Mouse (Mus musculus) yolk sac, embryonic 10.5 days (tissue): ENCODE data around the gene Masp2.

Source experiments
- DNase-seq: peaks from one replicate; pipeline ENCODE4 v3.0.0-alpha.2; 2017; ENCODE audit warnings: low spot score

Masp2 gene

GRCm38 (mm10) chr4:148600316-148600715 is 2.0 kb upstream of the Masp2 start:
- no peak for DNase-seq

- no peak for DNase-seq
Measured at GRCm38 (mm10) chr4:148601871-148602270, 483 bp upstream of the Masp2 start.

GRCm38 (mm10) chr4:148603376-148604139 is 1.2 kb downstream of the Masp2 start:
- DNase-seq, result no peak

GRCm38 (mm10) chr4:148604141-148604540 is 1.8 kb downstream of the Masp2 start:
- no peak for DNase-seq

GRCm38 (mm10) chr4:148604541-148605165 is 2.3 kb downstream of the Masp2 start:
- DNase-seq, result peak; percentile 50

GRCm38 (mm10) chr4:148607758-148608157 is 5.4 kb downstream of the Masp2 start:
- no peak for DNase-seq

DNA sequence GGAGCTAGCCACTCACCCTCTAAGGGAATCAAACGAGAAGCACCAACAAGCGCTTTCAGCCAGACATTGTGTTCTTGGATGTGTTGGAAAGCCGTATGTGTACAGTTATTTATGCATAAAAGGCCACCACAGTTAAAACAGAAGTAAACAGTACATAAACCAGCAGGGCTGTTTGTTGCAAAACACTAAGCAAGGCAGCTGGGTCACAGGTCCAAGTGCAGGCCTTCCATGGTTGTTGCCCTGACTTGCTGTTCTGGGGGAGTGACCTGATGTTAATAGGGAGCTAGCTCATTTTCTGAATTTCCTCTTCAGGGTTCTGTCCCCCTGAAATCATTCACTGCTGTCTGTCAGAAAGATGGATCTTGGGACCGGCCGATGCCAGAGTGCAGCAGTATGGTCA is 7.5 kb downstream of the Masp2 start:
- DNase-seq, result no peak

- no peak for DNase-seq
Measured at GRCm38 (mm10) chr4:148610631-148611364, 8.4 kb downstream of the Masp2 start.

DNA sequence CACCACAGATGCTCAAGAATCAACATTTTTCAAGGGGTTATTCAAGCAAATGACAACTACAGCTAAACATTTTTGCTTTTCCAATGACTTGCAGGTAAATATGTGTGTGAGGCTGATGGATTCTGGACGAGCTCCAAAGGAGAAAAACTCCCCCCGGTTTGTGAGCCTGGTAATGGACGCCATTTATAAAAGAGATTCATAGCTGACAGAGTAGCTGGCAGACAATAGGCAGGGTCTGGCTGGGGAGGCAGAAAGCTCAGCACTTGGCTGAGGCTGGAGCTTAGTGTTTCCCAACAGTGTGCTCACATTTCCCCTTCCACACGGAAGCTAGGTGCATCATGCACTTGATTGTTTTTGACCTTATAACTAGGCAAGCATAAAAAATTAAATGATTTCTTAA is 10.2 kb downstream of the Masp2 start:
- DNase-seq, result no peak

DNA sequence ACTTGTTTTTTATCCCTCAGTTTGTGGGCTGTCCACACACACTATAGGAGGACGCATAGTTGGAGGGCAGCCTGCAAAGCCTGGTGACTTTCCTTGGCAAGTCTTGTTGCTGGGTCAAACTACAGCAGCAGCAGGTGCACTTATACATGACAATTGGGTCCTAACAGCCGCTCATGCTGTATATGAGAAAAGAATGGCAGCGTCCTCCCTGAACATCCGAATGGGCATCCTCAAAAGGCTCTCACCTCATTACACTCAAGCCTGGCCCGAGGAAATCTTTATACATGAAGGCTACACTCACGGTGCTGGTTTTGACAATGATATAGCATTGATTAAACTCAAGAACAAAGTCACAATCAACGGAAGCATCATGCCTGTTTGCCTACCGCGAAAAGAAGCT is 11.4 kb downstream of the Masp2 start:
- no peak for DNase-seq

DNA sequence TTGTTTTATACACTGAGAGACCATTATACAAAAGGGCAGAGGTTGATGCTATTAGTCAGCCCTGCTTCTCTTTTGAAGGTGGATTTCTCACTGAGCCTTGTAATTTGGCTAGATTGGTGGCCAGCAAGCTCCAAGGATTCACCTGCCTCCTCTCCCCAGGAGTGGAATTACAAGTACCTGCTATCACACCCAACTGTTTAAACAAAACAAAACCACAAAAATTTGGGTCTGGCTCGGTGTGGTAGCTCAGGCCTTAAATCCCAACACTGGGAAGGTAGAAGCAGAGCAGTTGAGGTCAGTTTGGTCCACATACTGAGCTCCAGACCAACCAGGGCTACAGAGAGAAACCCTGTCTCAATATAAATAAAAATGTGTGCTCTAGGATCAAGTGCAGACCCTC is 17.5 kb downstream of the Masp2 start:
- DNase-seq, result no peak

DNA sequence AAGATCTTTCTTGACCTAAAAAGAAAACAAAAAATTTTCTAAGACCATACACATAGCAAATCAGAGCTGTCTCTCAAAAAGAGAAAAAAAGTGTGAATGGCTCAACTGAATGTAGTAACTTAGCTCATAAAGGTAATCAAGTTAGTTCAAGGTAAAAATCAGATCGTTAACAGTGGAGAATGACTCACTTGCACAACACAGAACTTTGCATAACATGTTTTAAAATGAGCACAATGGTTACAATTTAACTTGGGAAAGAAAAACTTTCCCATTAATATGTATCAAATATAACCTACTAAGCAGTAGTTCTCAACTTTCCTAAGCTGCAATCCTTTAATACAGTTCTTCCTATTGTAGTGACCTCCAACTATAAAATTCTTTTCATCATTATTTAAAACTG is 18.4 kb downstream of the Masp2 start:
- no peak for DNase-seq

DNA sequence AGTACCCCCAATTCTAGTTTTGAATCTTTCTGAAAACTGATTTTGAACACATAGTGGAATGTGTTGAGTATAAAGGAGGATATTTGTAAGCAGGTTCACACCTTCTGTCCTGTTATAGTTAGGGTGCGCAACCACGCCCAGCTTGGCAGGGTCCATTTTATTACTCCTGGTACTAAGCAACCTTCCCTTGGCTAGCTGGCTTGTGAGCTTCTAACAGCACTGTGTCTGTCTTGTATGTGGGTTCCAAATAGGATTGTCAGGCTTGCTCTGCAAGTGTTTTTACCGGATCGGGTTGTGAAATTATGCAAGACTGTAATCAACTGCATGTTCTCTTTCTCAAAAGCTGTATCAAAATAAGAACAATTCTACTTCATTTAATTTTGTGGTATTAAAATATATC is 20.1 kb downstream of the Masp2 start:
- DNase-seq, result no peak

- no peak for DNase-seq
Measured at GRCm38 (mm10) chr4:148623609-148624008, 21.3 kb downstream of the Masp2 start.

GRCm38 (mm10) chr4:148625010-148625409 is 22.7 kb downstream of the Masp2 start:
- no peak for DNase-seq

DNA sequence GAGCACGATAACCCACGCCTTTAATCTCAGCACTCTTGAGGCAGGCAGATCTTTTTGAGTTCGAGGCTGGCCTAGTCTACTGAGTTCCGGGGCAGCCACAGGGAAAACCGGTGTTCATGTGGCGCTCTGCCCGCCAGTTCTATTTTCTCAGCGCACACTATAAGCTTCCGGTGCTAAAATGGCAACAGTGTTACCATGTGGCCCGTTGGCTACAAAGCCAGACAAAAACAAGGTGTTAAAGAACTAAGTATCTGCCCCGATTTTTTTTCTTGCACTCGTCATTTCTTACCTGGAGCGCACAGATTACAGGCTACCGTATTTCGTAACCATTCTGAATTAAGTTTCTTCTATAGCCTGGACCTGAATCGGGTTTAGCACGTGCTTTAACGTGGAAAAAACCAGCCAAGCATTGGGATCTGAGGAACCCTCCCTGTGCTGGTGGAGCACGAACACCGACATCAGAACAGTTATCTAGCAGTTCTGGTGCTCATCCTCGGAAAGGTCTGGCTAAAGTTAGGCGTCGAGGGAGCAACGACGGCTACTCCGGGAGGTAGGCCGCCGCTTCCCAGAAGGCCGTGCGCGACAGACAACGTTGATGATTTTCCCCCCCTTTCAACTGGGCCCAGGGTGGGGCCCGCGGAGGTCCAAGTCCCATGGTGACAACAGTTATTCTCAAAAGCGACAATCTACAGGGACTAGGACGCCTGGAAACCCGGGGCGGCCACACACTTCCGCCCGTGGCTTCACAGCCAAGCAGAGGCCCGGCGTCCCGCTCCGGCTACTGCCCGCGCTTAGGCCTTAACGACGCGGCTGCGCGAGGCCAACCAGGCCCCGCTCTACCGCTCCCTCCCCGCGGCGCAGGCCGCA is 23.6 kb downstream of the Masp2 start:
- DNase-seq, result no peak

DNA sequence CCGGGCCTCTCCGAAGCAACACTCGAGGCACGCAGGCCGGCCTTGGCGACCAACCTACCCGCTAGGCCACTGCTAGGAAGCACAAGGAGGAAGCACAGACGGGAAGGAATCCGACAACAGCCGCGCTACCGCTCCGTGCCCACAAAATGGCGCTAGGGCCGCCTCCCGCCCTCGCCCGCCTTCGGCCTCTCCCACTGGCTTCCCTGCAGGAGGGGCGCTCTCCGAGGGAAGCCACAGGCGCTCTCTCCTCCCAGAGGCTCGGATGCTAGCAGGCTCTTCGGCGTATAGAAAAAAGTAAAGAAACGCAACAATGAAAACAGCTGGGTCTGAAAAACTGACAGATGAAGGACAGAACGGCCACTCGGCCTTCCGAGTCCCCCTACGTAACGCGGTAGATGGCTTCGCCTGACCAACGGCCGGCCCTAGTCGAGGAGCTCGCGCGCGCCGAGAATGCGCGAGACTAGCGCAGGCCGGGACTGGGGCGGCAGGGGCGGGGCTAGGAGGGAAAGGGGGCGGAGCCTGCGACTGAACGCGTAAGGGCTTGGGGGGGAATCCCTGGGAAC is 24.4 kb downstream of the Masp2 start, which contains the start of gene Tardbp:
TSS of gene Tardbp (minus strand) at position 397 of the 563 bp plus-strand sequence.
- DNase-seq, result peak; percentile 93

DNA sequence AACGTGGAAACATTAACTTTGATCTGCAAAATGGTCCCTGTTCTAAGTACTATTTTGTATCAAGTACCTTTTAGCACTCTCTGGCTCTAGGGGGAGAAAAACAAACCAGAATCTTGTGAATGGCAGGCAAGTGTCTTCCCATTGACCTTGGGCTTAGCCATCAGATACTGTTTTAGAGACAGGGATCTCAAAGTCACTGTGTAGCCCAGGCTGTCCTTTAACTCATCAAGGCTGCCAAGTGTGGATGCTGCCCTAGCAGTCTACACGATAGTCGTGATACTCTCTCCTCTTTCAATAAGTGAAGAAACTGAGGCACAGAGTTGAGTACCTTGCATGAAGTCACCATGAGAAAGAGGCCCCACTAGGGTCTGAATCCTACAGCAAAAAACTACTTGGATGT is 24.9 kb downstream of the Masp2 start:
- DNase-seq, result no peak

DNA sequence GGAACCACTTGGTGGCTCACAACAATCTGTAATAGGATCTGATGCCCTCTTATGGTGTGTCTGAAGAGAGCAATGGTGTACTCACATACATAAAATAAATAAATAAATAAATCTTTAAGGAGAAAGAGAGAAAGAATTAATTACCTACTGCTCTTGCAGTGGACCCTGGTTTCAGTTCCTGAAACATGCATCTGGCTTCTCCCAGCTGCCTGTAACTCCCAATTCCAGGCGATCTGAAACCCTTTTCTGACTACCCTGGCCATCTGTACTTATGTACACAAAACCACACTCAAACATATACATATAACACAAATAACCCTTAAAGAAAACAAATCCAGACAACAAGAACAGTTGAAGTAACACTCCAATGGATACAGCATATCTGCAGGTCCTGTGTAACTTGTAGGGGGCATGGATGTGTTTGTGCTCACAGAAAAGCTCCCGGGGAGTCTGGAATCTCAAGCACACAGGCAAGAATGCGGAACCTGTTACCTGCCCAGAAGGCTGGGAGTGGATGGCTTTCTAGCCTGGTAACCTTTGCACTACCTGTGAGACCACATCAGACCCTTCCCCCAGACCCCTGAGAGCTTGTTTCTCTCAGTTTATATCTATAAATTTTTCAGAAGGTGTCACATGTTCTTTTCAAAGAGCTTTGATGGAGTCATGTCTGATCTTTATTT is 29.8 kb downstream of the Masp2 start:
- DNase-seq, result peak; percentile 72

GRCm38 (mm10) chr4:148633395-148634061 is 31.2 kb downstream of the Masp2 start:
- no peak for DNase-seq

DNA sequence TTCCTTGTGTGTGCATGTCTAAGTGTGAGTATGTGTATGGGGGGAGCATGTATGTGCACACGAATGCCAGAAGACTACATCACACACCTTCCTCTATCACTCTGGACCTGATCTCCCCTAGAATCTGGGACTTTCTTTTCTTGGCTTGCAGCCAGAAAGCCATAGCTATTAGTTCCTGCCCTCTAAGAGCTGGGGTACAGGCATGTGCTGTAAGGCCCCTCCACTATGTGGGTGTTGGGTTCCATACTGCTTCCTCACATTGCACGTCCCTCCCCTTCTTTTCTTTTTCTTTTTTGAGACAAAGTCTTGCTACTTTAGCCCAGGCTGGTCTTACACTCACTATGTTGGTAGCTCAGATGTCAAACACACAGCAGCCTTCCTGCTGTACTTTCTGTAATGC is 33.0 kb downstream of the Masp2 start:
- no peak for DNase-seq
